Mouse (Mus musculus): ENCODE results near the gene Tmem52. TPM values are rescaled to one million over a fixed set of nuclear protein-coding genes. Genes with fewer than 3 reads are reported as not detected.

The Tmem52 gene
- polyA plus RNA-seq, 1 experiment from 2014 or later = not detected

DNA sequence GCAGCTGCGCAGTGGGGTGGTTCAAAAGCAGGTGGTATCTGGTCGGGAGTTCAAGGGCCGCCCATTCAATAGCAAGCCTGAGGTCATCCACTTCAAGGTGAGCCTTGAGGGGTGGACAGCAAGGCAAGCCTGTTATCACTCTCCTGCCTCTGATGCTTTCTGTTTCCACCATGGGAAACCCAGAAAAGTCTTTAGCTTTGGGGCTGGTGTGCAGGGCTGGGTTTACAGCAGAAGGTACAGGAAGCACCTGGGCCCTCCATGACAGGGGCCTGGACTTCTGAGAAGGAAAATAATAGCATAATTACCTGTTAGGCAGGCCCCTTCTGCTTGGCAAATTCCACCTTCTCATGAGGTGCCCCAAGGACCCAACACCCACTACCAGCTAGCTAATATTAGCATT lies 39.7 kb upstream of the Tmem52 start:
- Histone ChIP-seq H3K9ac (ENCODE audit: low read length) (no peak overlapping the region), H3K36me3 (ENCODE audit: control insufficient read depth, insufficient read depth, low read length) (no peaks in the 10 kb centered on the region), H3K9me3 (ENCODE audit: control insufficient read depth, low read length) (no peaks in the 10 kb centered on the region), H3K4me1 (replicated peaks; ENCODE audit: control insufficient read depth, insufficient read depth) (no peaks in the 10 kb centered on the region), H3K27ac (replicated peaks) (no peak overlapping the region), H3K4me2 (replicated peaks; ENCODE audit: low read depth) (no peak overlapping the region), H3K4me3 (ENCODE audit: low read depth, low read length) (no peak overlapping the region), H3K27me3 (ENCODE audit: control insufficient read depth, insufficient read depth, low read length) (no peaks in the 10 kb centered on the region)
- no peak for ATAC-seq (ENCODE audit: low FRiP score, low TSS enrichment)
- 71% methylated on average over 3 of the region's 3 CpGs for WGBS
- TF ChIP-seq CTCF (IDR thresholded peaks at IDR 0.05; ENCODE audit: low read depth) (no peak), EP300 (optimal IDR thresholded peaks at IDR 0.05) (no peak)
- DNase-seq (ENCODE audit: low spot score) = no peak

DNA sequence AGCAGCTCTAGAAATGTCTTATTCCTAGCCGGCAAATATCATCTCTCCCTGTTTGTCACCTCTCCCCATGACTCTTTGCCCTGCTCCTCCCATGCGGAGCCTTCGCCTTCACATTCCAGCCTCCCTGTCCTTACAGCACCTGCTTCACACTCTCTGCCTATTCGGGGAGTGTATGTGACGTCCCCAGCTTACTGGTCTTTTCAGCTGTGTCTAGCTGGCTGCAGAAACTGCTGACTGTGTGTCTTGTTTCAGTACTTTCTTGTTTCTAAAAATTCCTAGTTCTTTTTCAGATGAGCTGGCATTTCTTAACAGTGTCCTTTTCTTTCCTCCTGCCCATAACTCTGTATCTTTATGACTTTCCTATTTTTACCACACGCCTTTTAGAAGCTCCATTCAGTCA lies 36.6 kb upstream of the Tmem52 start:
- H3K9ac ChIP-seq (ENCODE audit: low read length) = no peak overlapping the region

DNA sequence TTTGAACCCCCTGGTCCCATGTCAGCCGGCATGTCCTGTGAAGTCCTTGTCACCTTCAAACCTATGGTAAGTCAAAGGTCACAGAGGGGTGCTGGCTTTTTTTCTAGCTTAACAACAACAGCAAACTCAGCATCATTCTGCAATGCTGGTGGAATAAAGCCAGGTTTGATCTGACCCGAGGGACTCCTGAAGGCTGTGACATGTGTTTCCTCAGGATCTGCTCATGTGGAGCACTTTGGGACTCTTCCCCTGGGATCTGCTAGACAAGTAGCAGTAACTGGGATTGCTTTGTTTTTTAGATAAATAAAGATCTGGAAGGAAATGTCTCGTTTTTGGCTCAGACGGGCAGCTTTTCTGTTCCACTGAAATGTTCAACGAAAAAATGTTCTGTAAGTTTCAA lies 34.9 kb upstream of the Tmem52 start:
- H3K27ac ChIP-seq (replicated peaks) = no peak overlapping the region
- WGBS = 66% methylated on average over 5 of the region's 5 CpGs
- TF ChIP-seq CTCF (IDR thresholded peaks at IDR 0.05; ENCODE audit: low read depth) (no peak), EP300 (optimal IDR thresholded peaks at IDR 0.05) (no peak)
- no peaks in the 10 kb centered on the region for H3K27me3 ChIP-seq (ENCODE audit: control insufficient read depth, insufficient read depth, low read length)
- H3K4me3 ChIP-seq (ENCODE audit: low read depth, low read length) = no peak overlapping the region
- no peaks in the 10 kb centered on the region for H3K36me3 ChIP-seq (ENCODE audit: control insufficient read depth, insufficient read depth, low read length)
- no peak for ATAC-seq (ENCODE audit: low FRiP score, low TSS enrichment)
- H3K4me2 ChIP-seq (replicated peaks; ENCODE audit: low read depth) = no peak overlapping the region
- no peak overlapping the region for H3K9ac ChIP-seq (ENCODE audit: low read length)
- H3K4me1 ChIP-seq (replicated peaks; ENCODE audit: control insufficient read depth, insufficient read depth) = no peaks in the 10 kb centered on the region
- H3K9me3 ChIP-seq (ENCODE audit: control insufficient read depth, low read length) = no peaks in the 10 kb centered on the region
- no peak for DNase-seq (ENCODE audit: low spot score)

More for the DNA sequence above, 36.6 kb upstream of the Tmem52 start:
- no peak for TF ChIP-seq EP300 (optimal IDR thresholded peaks at IDR 0.05)
- TF ChIP-seq CTCF (IDR thresholded peaks at IDR 0.05; ENCODE audit: low read depth) = no peak
- DNase-seq (ENCODE audit: low spot score) (no peak), ATAC-seq (ENCODE audit: low FRiP score, low TSS enrichment) (no peak)
- no peak overlapping the region for H3K27ac ChIP-seq (replicated peaks)
- H3K36me3 ChIP-seq (ENCODE audit: control insufficient read depth, insufficient read depth, low read length) = no peaks in the 10 kb centered on the region
- H3K4me1 ChIP-seq (replicated peaks; ENCODE audit: control insufficient read depth, insufficient read depth) = no peaks in the 10 kb centered on the region
- WGBS = 82% methylated on average over 6 of the region's 6 CpGs
- no peak overlapping the region for H3K4me3 ChIP-seq (ENCODE audit: low read depth, low read length)
- no peak overlapping the region for H3K4me2 ChIP-seq (replicated peaks; ENCODE audit: low read depth)
- H3K27me3 ChIP-seq (ENCODE audit: control insufficient read depth, insufficient read depth, low read length) = no peaks in the 10 kb centered on the region
- no peaks in the 10 kb centered on the region for H3K9me3 ChIP-seq (ENCODE audit: control insufficient read depth, low read length)

DNA sequence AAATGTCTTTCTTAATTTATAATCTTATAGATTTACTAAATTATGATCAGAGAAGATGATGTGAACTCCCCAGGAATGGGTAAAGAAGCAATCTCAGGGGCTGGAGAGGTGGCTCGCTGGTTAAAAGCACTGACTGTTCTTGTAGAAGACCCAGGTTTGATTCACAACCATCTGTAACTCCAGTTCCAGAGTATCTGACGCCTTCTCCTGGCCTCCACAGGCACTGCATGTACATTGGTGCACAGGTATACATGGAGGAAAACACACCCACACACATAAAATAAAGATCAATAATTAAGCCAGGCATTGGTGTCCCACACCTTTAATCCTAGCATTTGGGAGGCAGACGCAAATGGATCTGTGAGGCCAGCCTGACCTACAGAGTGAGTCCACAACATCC lies 26.1 kb upstream of the Tmem52 start:
- H3K36me3 ChIP-seq (ENCODE audit: control insufficient read depth, insufficient read depth, low read length) = no peaks in the 10 kb centered on the region
- H3K4me1 ChIP-seq (replicated peaks; ENCODE audit: control insufficient read depth, insufficient read depth) = no peaks in the 10 kb centered on the region
- TF ChIP-seq CTCF (IDR thresholded peaks at IDR 0.05; ENCODE audit: low read depth) (no peak), EP300 (optimal IDR thresholded peaks at IDR 0.05) (no peak)
- no peak overlapping the region for H3K9ac ChIP-seq (ENCODE audit: low read length)
- 63% methylated on average over 3 of the region's 3 CpGs for WGBS
- H3K27ac ChIP-seq (replicated peaks) = no peak overlapping the region
- H3K27me3 ChIP-seq (ENCODE audit: control insufficient read depth, insufficient read depth, low read length) = no peaks in the 10 kb centered on the region
- H3K9me3 ChIP-seq (ENCODE audit: control insufficient read depth, low read length) = no peaks in the 10 kb centered on the region
- no peak overlapping the region for H3K4me2 ChIP-seq (replicated peaks; ENCODE audit: low read depth)
- no peak overlapping the region for H3K4me3 ChIP-seq (ENCODE audit: low read depth, low read length)
- ATAC-seq (ENCODE audit: low FRiP score, low TSS enrichment) = no peak
- no peak for DNase-seq (ENCODE audit: low spot score)

DNA sequence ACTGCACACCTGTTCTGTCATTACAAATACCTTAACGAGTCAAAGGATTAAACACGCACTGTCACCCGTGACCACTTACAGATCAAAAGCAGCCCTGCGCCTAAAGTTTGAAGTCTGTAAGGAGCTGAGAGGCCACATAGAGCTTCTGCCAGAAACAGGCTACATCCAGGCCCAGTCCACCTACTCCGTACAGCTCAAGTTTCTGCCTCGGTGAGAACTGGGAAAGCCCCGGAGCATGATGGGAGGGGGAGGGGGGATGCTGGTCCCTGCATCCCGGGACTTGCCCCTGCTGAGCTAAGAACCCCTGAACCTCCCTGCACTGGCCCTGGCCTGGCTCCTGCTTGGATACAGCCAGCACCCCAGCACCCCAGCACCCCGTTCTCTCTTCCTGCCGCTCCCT lies 17.3 kb upstream of the Tmem52 start:
- TF ChIP-seq CTCF (IDR thresholded peaks at IDR 0.05; ENCODE audit: low read depth) (no peak), EP300 (optimal IDR thresholded peaks at IDR 0.05) (no peak)
- Histone ChIP-seq H3K4me3 (ENCODE audit: low read depth, low read length) (no peak overlapping the region), H3K4me2 (replicated peaks; ENCODE audit: low read depth) (no peak overlapping the region), H3K27ac (replicated peaks) (no peak overlapping the region), H3K9ac (ENCODE audit: low read length) (no peak overlapping the region), H3K4me1 (replicated peaks; ENCODE audit: control insufficient read depth, insufficient read depth) (no peaks in the 10 kb centered on the region), H3K27me3 (ENCODE audit: control insufficient read depth, insufficient read depth, low read length) (no peaks in the 10 kb centered on the region), H3K9me3 (ENCODE audit: control insufficient read depth, low read length) (no peaks in the 10 kb centered on the region), H3K36me3 (ENCODE audit: control insufficient read depth, insufficient read depth, low read length) (no peaks in the 10 kb centered on the region)
- no peak for DNase-seq (ENCODE audit: low spot score)
- ATAC-seq (ENCODE audit: low FRiP score, low TSS enrichment) = no peak
- WGBS = 34% methylated on average over 10 of the region's 10 CpGs

DNA sequence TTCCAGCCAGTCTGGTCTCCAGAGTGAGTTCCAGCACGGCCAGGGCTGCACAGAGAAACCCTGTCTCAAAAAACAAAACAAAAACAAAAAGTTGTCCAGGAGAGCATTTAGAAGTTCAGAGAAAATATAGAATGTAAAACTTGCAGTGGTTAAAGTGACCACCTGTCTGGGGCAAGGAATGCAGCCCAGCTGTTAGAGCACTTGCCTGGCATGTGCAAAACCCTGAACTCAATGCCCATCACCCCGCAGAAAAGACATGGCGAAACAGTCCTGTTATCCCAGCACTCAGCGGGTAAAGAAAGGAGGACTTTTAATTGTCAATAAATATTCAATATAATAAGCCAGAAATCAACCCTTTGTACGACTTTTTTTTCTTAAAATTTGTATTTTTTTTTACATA lies 10.3 kb upstream of the Tmem52 start:
- TF ChIP-seq EP300 (optimal IDR thresholded peaks at IDR 0.05) (no peak), CTCF (IDR thresholded peaks at IDR 0.05; ENCODE audit: low read depth) (no peak)
- Histone ChIP-seq H3K4me1 (replicated peaks; ENCODE audit: control insufficient read depth, insufficient read depth) (no peaks in the 10 kb centered on the region), H3K9me3 (ENCODE audit: control insufficient read depth, low read length) (no peaks in the 10 kb centered on the region), H3K36me3 (ENCODE audit: control insufficient read depth, insufficient read depth, low read length) (no peaks in the 10 kb centered on the region), H3K27me3 (ENCODE audit: control insufficient read depth, insufficient read depth, low read length) (no peaks in the 10 kb centered on the region), H3K4me2 (replicated peaks; ENCODE audit: low read depth) (no peak overlapping the region), H3K9ac (ENCODE audit: low read length) (no peak overlapping the region), H3K27ac (replicated peaks) (no peak overlapping the region), H3K4me3 (ENCODE audit: low read depth, low read length) (no peak overlapping the region)
- ATAC-seq (ENCODE audit: low FRiP score, low TSS enrichment) (no peak), DNase-seq (ENCODE audit: low spot score) (no peak)
- WGBS = 74% methylated on average over 5 of the region's 5 CpGs

Measured in stomach, postnatal 0 days (tissue).